Mouse (Mus musculus) ES-Bruce4 (cell line): ENCODE measurements around the gene BC067074.

Source experiments
- CTCF ChIP-seq: IDR thresholded peaks from one replicate; pipeline ENCODE4 v1.8.1; 2011; ENCODE audit warnings: low read depth, low read length
- EP300 ChIP-seq: IDR thresholded peaks from 2 replicates; pipeline ENCODE4 v1.6.1; 2011; ENCODE audit warnings: low read depth, low read length; ENCODE audit not compliant: insufficient read depth

GRCm38 (mm10) chr13:113292975-113293706 is at the start of gene BC067074:
- TF ChIP-seq EP300 (no peak), CTCF (no peak)
